Mouse (Mus musculus) left cerebral cortex, adult 2 months (tissue): ENCODE measurements at regions not wholly inside any gene's neighbourhood (a gene's known extent, or its start where the extent isn't known, plus 50 kb on each side); places are given as distances from the start of the nearest gene placed in this dataset.

Experiments used
- DNase-seq, 2 experiments: peaks; one replicate each; pipeline ENCODE4 v3.0.0; 2021 to 2022; ENCODE audit warnings: low spot score in 2 of 2, mixed read lengths in 1 of 2; ENCODE audit errors: extremely low spot score in 1 of 2
- H3K27ac ChIP-seq: fragments of 200-600 bp; 2 replicates; pipeline ENCODE4 v1.8.1; 2022
- H3K4me3 ChIP-seq: fragments of 200-600 bp; 2 replicates; pipeline ENCODE4 v1.8.1; 2022
- CTCF ChIP-seq: fragments of 200-600 bp; IDR thresholded peaks from 2 replicates; pipeline ENCODE4 v1.8.1; 2022; ENCODE audit warnings: antibody characterized with exemption, mild to moderate bottlenecking, moderate library complexity
- intact Hi-C: fragments of 180-260 bp; cut with DNase I; formaldehyde crosslinking; loops from one replicate; pipeline ENCODE4 v1.15.1; 2025

GRCm38 (mm10) chrX:17712475-17712874, 140.3 kb upstream of the Fundc1 start:
- TF ChIP-seq CTCF, result no peak
- intact Hi-C loops, result no loop called here
- no peak overlapping the region for H3K27ac ChIP-seq

More at GRCm38 (mm10) chrX:17712475-17712874, 140.3 kb upstream of the Fundc1 start:
- no peak for DNase-seq
- H3K4me3 ChIP-seq, result no peak overlapping the region
